Mouse (Mus musculus) embryonic facial prominence, embryonic 14.5 days (tissue): ENCODE data around the gene Mrpl1. TPM values are rescaled to one million over a fixed set of nuclear protein-coding genes. Genes with fewer than 3 reads are reported as not detected.

Source experiments
- ATAC-seq: fragments of 200-750 bp; cut with Nextera tagmentation; 2 replicates; pipeline ENCODE4 v1.8.0; 2017; ENCODE audit warnings: low read depth, moderate number of reproducible peaks, moderate TSS enrichment
- DNase-seq: peaks from one replicate; pipeline ENCODE4 v3.0.0-alpha.2; 2015; ENCODE audit warnings: low spot score
- H3K27ac ChIP-seq: fragments of 300-500 bp; sonication (generic); replicated peaks from 2 replicates; pipeline ENCODE4 v1.5.1; 2014; ENCODE audit warnings: low read depth, mild to moderate bottlenecking, low read length, moderate library complexity
- H3K27me3 ChIP-seq: fragments of 300-500 bp; sonication (generic); replicated peaks from 2 replicates; pipeline ENCODE4 v1.6.1; 2014; ENCODE audit warnings: low read length; ENCODE audit not compliant: control insufficient read depth, insufficient read depth
- H3K36me3 ChIP-seq: fragments of 300-500 bp; sonication (generic); 2 replicates; pipeline ENCODE4 v1.6.1; 2014; ENCODE audit warnings: low read length, mixed read lengths; ENCODE audit not compliant: control insufficient read depth, insufficient read depth
- H3K4me1 ChIP-seq: fragments of 300-500 bp; sonication (generic); 2 replicates; pipeline ENCODE4 v1.6.1; 2014; ENCODE audit warnings: antibody characterized with exemption, low read length; ENCODE audit not compliant: control insufficient read depth, insufficient read depth
- H3K4me2 ChIP-seq: fragments of 300-500 bp; sonication (generic); 2 replicates; pipeline ENCODE4 v1.6.1; 2014; ENCODE audit warnings: low read depth, mild to moderate bottlenecking, low read length, moderate library complexity, mixed read lengths
- H3K4me3 ChIP-seq: fragments of 300-500 bp; sonication (generic); 2 replicates; pipeline ENCODE4 v1.5.1; 2014; ENCODE audit warnings: low read depth, mild to moderate bottlenecking, low read length
- H3K9ac ChIP-seq: fragments of 300-500 bp; sonication (generic); 2 replicates; pipeline ENCODE4 v1.6.1; 2014; ENCODE audit warnings: low read depth, mild to moderate bottlenecking, low read length, moderate library complexity, mixed read lengths
- H3K9me3 ChIP-seq: fragments of 300-500 bp; sonication (generic); 2 replicates; pipeline ENCODE4 v1.6.1; 2016; ENCODE audit warnings: low read length; ENCODE audit not compliant: control insufficient read depth
- WGBS: fragments of 180-500 bp; shearing (Covaris S2); extraction: QIAGEN DNeasy Blood & Tissue Kit; methylation state at CpG from one replicate; pipeline ENCODE4 v1.1.7; 2014; 5-methylcytosine and 5-hydroxymethylcytosine counted together
- polyA plus RNA-seq: library from polyadenylated mRNA; unstranded; fragments of >200 nt; fragmentation: Nextera tagmentation; extraction: Ambion mirVana; gene quantifications from 2 replicates; pipeline ENCODE4 v1.2.1, GENCODE M21; 2014

Mrpl1 gene
- polyA plus RNA-seq, 1 experiment from 2014 or later: 18.6 TPM

GRCm38 (mm10) chr5:96218648-96219047 lies 9.4 kb downstream of the Mrpl1 start:
- no peak overlapping the region for H3K4me2 ChIP-seq

DNA sequence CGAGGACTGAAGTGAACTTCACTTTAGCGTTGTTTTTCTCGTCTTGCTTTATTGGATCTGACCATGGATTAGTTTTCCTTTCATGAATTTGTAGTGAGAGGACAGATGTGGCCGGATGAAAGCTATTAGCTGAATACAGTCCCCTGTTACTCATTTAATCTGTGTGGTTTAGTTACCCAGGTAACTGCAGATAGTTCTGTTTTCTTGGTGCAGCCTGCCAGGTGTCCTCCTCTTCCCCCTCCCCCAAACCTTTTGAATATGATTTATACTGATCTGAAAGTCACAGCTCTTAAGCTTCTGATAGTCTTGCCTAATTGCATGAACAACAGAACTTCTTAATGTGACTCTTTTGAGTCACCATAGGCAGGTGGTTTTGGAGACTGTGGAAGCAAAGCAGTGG lies 10.2 kb downstream of the Mrpl1 start:
- H3K4me2 ChIP-seq: no peak overlapping the region
- 0 out of 2 replicates have a peak, but pooled peaks cover 14% of the 10 kb centered on the region for H3K36me3 ChIP-seq
- H3K9ac ChIP-seq: no peak overlapping the region
- no peaks in the 10 kb centered on the region for H3K9me3 ChIP-seq
- WGBS: 51% methylated on average over 4 of the region's 4 CpGs
- ATAC-seq: peak; percentile 58; the same call in 1 of the 2 replicates
- H3K4me3 ChIP-seq: no peak overlapping the region
- H3K27ac ChIP-seq: no peak overlapping the region
- DNase-seq: no peak
- H3K4me1 ChIP-seq: no peaks in the 10 kb centered on the region
- no peaks in the 10 kb centered on the region for H3K27me3 ChIP-seq

More at GRCm38 (mm10) chr5:96218648-96219047, 9.4 kb downstream of the Mrpl1 start:
- WGBS: 79% methylated on average over 3 of the region's 3 CpGs
- H3K9me3 ChIP-seq: no peaks in the 10 kb centered on the region
- H3K36me3 ChIP-seq: peaks cover 19% of the 10 kb centered on the region
- no peaks in the 10 kb centered on the region for H3K27me3 ChIP-seq
- no peak overlapping the region for H3K9ac ChIP-seq
- ATAC-seq (no peak), DNase-seq (no peak)
- H3K4me1 ChIP-seq: no peaks in the 10 kb centered on the region
- no peak overlapping the region for H3K4me3 ChIP-seq
- no peak overlapping the region for H3K27ac ChIP-seq

DNA sequence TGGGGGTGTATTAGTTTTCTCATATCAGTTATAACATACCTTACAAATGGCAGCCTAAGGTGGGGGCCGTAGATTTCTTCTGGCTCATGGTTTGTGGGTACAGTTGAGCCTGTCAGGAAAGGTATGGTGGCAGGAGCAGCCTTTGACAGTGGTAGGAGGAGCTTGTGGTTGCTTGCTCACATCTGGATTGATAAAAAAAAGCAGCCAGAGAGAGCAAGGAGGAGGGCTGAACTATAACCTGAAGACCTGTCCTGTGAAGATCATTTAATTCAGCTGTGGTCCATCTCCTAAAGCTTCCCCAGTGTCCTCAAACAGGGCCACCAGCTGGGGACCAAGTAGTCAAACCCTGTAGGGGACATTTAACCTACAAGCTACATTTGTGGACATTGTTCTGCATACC lies 12.0 kb downstream of the Mrpl1 start:
- DNase-seq (no peak), ATAC-seq (no peak)
- H3K36me3 ChIP-seq: 0 out of 2 replicates have a peak, but pooled peaks cover 15% of the 10 kb centered on the region
- H3K4me2 ChIP-seq: no peak overlapping the region
- H3K4me1 ChIP-seq: no peaks in the 10 kb centered on the region
- H3K27ac ChIP-seq: no peak overlapping the region
- H3K27me3 ChIP-seq: no peaks in the 10 kb centered on the region
- 96% methylated on average over 1 of the region's 1 CpGs for WGBS
- no peak overlapping the region for H3K9ac ChIP-seq
- H3K9me3 ChIP-seq: no peaks in the 10 kb centered on the region
- H3K4me3 ChIP-seq: no peak overlapping the region

- Histone ChIP-seq H3K36me3 (0 out of 2 replicates have a peak, but pooled peaks cover 22% of the 10 kb centered on the region), H3K4me1 (no peaks in the 10 kb centered on the region), H3K4me2 (no peak overlapping the region), H3K4me3 (no peak overlapping the region), H3K9me3 (no peaks in the 10 kb centered on the region), H3K9ac (no peak overlapping the region), H3K27me3 (no peaks in the 10 kb centered on the region), H3K27ac (no peak overlapping the region)
- 53% methylated on average over 5 of the region's 5 CpGs for WGBS
- DNase-seq (peak; percentile 54), ATAC-seq (peak; percentile 56)
Measured at GRCm38 (mm10) chr5:96221812-96222585, 12.7 kb downstream of the Mrpl1 start.

GRCm38 (mm10) chr5:96222964-96223363 lies 13.7 kb downstream of the Mrpl1 start:
- WGBS: 94% methylated on average over 3 of the region's 3 CpGs
- no peak for ATAC-seq
- H3K27ac ChIP-seq: no peak overlapping the region

DNA sequence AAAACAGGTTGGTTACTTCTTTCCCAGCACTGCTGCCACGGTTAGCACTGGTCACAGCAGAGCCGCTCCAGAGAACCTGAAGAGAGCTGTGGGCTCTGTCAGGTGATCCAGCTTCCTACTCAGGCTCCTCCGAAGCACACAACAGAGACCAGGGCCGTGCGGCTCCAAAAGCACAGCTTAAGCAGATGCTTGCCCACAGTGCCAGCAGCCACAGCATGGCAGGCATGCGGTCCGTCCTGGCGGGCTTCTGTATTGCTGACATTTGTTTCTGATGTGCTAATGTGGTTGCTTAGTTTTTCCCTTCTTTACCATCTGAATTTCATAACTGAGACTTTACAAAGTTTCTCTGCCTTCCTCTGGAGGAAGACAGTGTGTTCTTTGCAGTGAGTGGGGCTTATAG lies 17.2 kb downstream of the Mrpl1 start:
- no peaks in the 10 kb centered on the region for H3K27me3 ChIP-seq
- no peak overlapping the region for H3K27ac ChIP-seq
- 91% methylated on average over 8 of the region's 8 CpGs for WGBS
- no peak overlapping the region for H3K4me3 ChIP-seq
- H3K9me3 ChIP-seq: no peaks in the 10 kb centered on the region
- DNase-seq: no peak
- H3K36me3 ChIP-seq: peaks cover 41% of the 10 kb centered on the region
- no peak for ATAC-seq
- H3K4me1 ChIP-seq: no peaks in the 10 kb centered on the region
- H3K9ac ChIP-seq: no peak overlapping the region
- H3K4me2 ChIP-seq: no peak overlapping the region

More at GRCm38 (mm10) chr5:96222964-96223363, 13.7 kb downstream of the Mrpl1 start:
- DNase-seq: no peak
- Histone ChIP-seq H3K9ac (no peak overlapping the region), H3K9me3 (no peaks in the 10 kb centered on the region), H3K4me3 (no peak overlapping the region), H3K4me2 (no peak overlapping the region), H3K27me3 (no peaks in the 10 kb centered on the region), H3K36me3 (peaks cover 25% of the 10 kb centered on the region; the same call in 1 of the 2 replicates), H3K4me1 (no peaks in the 10 kb centered on the region)

GRCm38 (mm10) chr5:96228967-96229366 lies 19.7 kb downstream of the Mrpl1 start:
- H3K4me3 ChIP-seq: no peak overlapping the region
- no peak for DNase-seq
- H3K4me1 ChIP-seq: no peaks in the 10 kb centered on the region
- H3K9ac ChIP-seq: no peak overlapping the region
- no peak overlapping the region for H3K4me2 ChIP-seq
- WGBS: 93% methylated on average over 2 of the region's 2 CpGs
- peaks cover 45% of the 10 kb centered on the region for H3K36me3 ChIP-seq
- no peak for ATAC-seq
- H3K27ac ChIP-seq: no peak overlapping the region
- no peaks in the 10 kb centered on the region for H3K27me3 ChIP-seq
- no peaks in the 10 kb centered on the region for H3K9me3 ChIP-seq

DNA sequence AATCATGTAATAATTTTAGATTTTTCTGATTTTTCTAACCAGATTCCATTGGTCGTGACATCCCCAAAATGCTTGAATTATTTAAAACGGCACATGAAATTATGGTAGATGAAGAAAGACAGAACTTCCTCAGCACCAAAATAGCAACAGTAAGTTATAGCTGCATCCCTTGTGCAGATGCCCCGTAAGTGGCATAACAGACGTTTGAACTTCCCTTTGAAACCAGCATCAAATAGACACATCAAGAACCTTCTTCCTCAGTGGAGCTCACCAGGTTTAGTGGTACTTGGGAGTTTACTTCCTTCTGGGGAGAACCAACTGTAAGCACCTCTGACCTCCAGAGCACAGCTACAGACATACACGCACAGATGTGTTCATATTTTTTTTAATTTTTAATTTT lies 29.5 kb downstream of the Mrpl1 start:
- Histone ChIP-seq H3K4me2 (no peak overlapping the region), H3K9ac (no peak overlapping the region), H3K9me3 (no peaks in the 10 kb centered on the region), H3K27ac (no peak overlapping the region), H3K27me3 (no peaks in the 10 kb centered on the region), H3K4me1 (no peaks in the 10 kb centered on the region), H3K4me3 (no peak overlapping the region), H3K36me3 (peaks cover 45% of the 10 kb centered on the region)
- WGBS: 91% methylated on average over 5 of the region's 5 CpGs
- DNase-seq (no peak), ATAC-seq (no peak)

- 75% methylated on average over 1 of the region's 1 CpGs for WGBS
- Histone ChIP-seq H3K36me3 (peaks cover 37% of the 10 kb centered on the region), H3K4me3 (no peak overlapping the region), H3K4me2 (no peak overlapping the region), H3K27me3 (no peaks in the 10 kb centered on the region), H3K9ac (no peak overlapping the region), H3K27ac (no peak overlapping the region), H3K9me3 (no peaks in the 10 kb centered on the region), H3K4me1 (no peaks in the 10 kb centered on the region)
- ATAC-seq: no peak
- no peak for DNase-seq
Measured at GRCm38 (mm10) chr5:96240856-96241255, 31.6 kb downstream of the Mrpl1 start.
